Comparison of ENCODE assay signal across 8 mouse cellular contexts in the genomic region with DNA sequence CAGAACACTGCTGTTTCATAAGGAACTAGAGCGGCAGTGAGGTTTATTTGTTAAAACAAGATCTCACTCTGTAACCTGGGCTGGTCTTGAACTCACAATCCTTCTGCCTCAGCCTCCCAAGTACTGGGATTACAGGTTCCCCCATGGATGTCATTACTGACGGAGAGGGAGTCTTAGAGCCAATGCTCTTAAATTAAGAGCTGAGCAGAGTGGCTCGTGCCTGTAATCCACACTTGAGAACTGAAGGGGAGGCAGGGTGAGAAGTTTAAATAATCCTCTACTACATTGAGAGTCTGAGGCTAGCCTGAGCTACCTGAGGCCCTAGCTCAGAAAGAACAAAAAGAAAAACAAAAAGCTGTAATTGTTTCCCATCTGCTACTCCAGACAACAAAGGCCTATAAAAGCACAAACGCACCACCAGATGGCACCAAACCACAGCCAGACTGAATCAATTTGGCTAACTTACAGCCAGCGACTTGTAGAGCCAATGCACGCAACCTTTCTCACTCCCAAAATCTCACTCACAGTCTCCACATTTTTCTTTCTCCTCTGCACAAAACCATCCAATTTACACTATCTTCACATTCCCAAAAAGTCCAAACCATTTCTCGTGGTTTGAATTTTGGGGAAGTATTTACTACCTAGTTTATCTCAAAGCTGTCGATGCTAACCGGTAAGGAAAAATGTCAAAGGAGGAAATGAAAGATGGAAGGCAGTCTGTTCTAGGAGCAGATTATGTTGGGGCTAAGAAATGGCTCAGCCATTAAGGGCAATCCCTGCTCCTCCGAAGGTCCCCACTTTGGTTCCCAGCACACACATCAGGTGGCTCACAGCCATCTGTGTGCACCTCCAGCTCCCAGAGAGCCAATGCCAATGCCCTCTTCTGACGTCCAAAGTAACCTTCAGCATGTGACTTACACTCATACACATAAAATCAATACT. TPM values are rescaled to one million over a fixed set of nuclear protein-coding genes. Genes with fewer than 3 reads are reported as not detected.
DNase-seq lines count a peak whose midpoint lies in the region; ATAC-seq and TF ChIP-seq lines count a peak whose summit lies in the region.
"Had no signal": no experiment of that assay in that cellular context is flagged by ENCODE, and none has a peak within 500 bp of the region (broad histone marks: within the 10 kb centered on the region; RNA-seq: fewer than 3 reads in every experiment).

No protein-coding gene starts in this region.

- H3K36me3 ChIP-seq in intestine, embryonic 15.5 days, result no peaks in the 10 kb centered on the region
- no peaks in the 10 kb centered on the region for H3K36me3 ChIP-seq in midbrain, embryonic 15.5 days (replicated peaks)
- 0 out of 2 replicates have a peak, but pooled peaks cover 2% of the 10 kb centered on the region for H3K36me3 ChIP-seq in spleen, adult 2 months (ENCODE audit: control insufficient read depth, insufficient read depth, low read length)

- peak; percentile 59 for ATAC-seq in intestine, embryonic 15.5 days
- ATAC-seq in midbrain, embryonic 15.5 days (replicated peaks), result peak; percentile 83

- TF ChIP-seq POLR2A in spleen, adult 2 months (IDR thresholded peaks at IDR 0.05; ENCODE audit: low read depth, low read length), result no peak

- 53% methylated on average over 11 of the region's 11 CpGs for WGBS in intestine, embryonic 15.5 days
- 55% methylated on average over 11 of the region's 11 CpGs for WGBS in midbrain, embryonic 15.5 days
- 61% methylated on average over 11 of the region's 11 CpGs for WGBS in spleen, adult 2 months

- TF ChIP-seq CTCF in spleen, adult 2 months (IDR thresholded peaks at IDR 0.05; ENCODE audit: extremely low read depth, insufficient read depth, insufficient read length, insufficient replicate concordance), result peak; percentile 68; the same call in 1 of the 2 replicates

- no peak overlapping the region for H3K9ac ChIP-seq in intestine, embryonic 15.5 days
- H3K9ac ChIP-seq in midbrain, embryonic 15.5 days, result no peak overlapping the region

- H3K4me3 ChIP-seq in intestine, embryonic 15.5 days (replicated peaks), result no peak overlapping the region
- H3K4me3 ChIP-seq in midbrain, embryonic 15.5 days, result no peak overlapping the region
- no peak overlapping the region for H3K4me3 ChIP-seq in spleen, adult 2 months (ENCODE audit: extremely low read depth, insufficient read depth, insufficient read length)
- H3K4me3 ChIP-seq: myocyte had no signal

- no peak overlapping the region for H3K4me2 ChIP-seq in intestine, embryonic 15.5 days (replicated peaks)
- no peak overlapping the region for H3K4me2 ChIP-seq in midbrain, embryonic 15.5 days

- intact Hi-C loops in left cerebral cortex, postnatal 36 days (cut with DNase I), result loop anchor here (1.0 to 5.0 kb wide), 2 partner anchors 63 to 76 kb away; no protein-coding TSS in a partner anchor

- H3K9me3 ChIP-seq in intestine, embryonic 15.5 days, result no peaks in the 10 kb centered on the region
- H3K9me3 ChIP-seq in midbrain, embryonic 15.5 days, result no peaks in the 10 kb centered on the region

- H3K4me1 ChIP-seq in intestine, embryonic 15.5 days (replicated peaks), result no peaks in the 10 kb centered on the region
- peaks cover 4% of the 10 kb centered on the region; the same call in 1 of the 2 replicates for H3K4me1 ChIP-seq in midbrain, embryonic 15.5 days
- no peaks in the 10 kb centered on the region for H3K4me1 ChIP-seq in spleen, adult 2 months (ENCODE audit: control insufficient read depth, insufficient read depth, insufficient read length)

- no peaks in the 10 kb centered on the region for H3K27me3 ChIP-seq in intestine, embryonic 15.5 days (replicated peaks)
- H3K27me3 ChIP-seq in midbrain, embryonic 15.5 days (replicated peaks), result no peaks in the 10 kb centered on the region
- H3K27me3 ChIP-seq in spleen, adult 2 months (ENCODE audit: control insufficient read depth, insufficient read depth, low read length), result no peaks in the 10 kb centered on the region

- no peak overlapping the region for H3K27ac ChIP-seq in intestine, embryonic 15.5 days
- no peak overlapping the region for H3K27ac ChIP-seq in midbrain, embryonic 15.5 days
- H3K27ac ChIP-seq in spleen, adult 2 months (ENCODE audit: insufficient read depth, low read length), result no peak overlapping the region

- peak; percentile 79 to 96 for DNase-seq in adrenal gland, adult (ENCODE audit: inconsistent age in 2 of 2, low spot score in 1 of 2)
- DNase-seq in cerebellum, postnatal 25 days, result peak; percentile 85 to 91
- DNase-seq in gastrocnemius, adult 18-20 months (ENCODE audit: low spot score), result peak; percentile 84
- peak; percentile 68 to 79 for DNase-seq in left cerebral cortex, postnatal 36 days (ENCODE audit: low spot score in 2 of 2)
- DNase-seq in spleen, adult 2 months (ENCODE audit: low read depth in 1 of 2, low spot score in 2 of 2), result peak; percentile 65 to 80

RNA-seq across cellular contexts. Expression of a gene that starts 51.3 kb away (rescaled TPM):
- 10 to 100 TPM; 38.5 to 43.6 TPM for total RNA-seq in gastrocnemius, adult 18-20 months (2021)
- 62.8 and 65.4 TPM in 2 replicates for polyA plus RNA-seq in intestine, embryonic 15.5 days (2015; fragmentation: Nextera tagmentation; extraction: Ambion mirVana)
- 10 to 100 TPM; 40.6 to 45.1 TPM for total RNA-seq in left cerebral cortex, postnatal 36 days (2021)
- polyA plus RNA-seq in midbrain, embryonic 15.5 days (2015; fragmentation: Nextera tagmentation; extraction: Ambion mirVana), result 39.6 and 44.9 TPM in 2 replicates
- polyA plus RNA-seq in spleen, adult 2 months (2012; rRNA removed), result 36.6 and 45.7 TPM in 2 replicates
